Mouse (Mus musculus) erythroblast, embryonic 14.5 days (primary cell): ENCODE data around the gene Pfdn6.
"Not testable (repeated sequence)": the region's sequence is repeated elsewhere in the genome, so short reads cannot be mapped to it uniquely, and the experiment has no call there.

Experiments
- GATA1 ChIP-seq: IDR thresholded peaks from 2 replicates; pipeline ENCODE4 v1.6.1; 2012; ENCODE audit warnings: low read length, inconsistent platforms, mixed read lengths
- TAL1 ChIP-seq: IDR thresholded peaks from 3 replicates; pipeline ENCODE4 v1.6.1; 2012; ENCODE audit warnings: low read length, inconsistent platforms, mixed read lengths

- not testable (repeated sequence) for TF ChIP-seq GATA1, TAL1
Measured at GRCm38 (mm10) chr17:33893011-33893410, 47.1 kb downstream of the Pfdn6 start.
